Mouse (Mus musculus): ENCODE data around the gene Slco1a4. TPM values are rescaled to one million over a fixed set of nuclear protein-coding genes. Genes with fewer than 3 reads are reported as not detected.
"Not testable (repeated sequence)": the region's sequence is repeated elsewhere in the genome, so short reads cannot be mapped to it uniquely, and the experiment has no call there.

Slco1a4 gene
- polyA plus RNA-seq (2014; fragmentation: Nextera tagmentation; extraction: Ambion mirVana) = not detected in 2 replicates

DNA sequence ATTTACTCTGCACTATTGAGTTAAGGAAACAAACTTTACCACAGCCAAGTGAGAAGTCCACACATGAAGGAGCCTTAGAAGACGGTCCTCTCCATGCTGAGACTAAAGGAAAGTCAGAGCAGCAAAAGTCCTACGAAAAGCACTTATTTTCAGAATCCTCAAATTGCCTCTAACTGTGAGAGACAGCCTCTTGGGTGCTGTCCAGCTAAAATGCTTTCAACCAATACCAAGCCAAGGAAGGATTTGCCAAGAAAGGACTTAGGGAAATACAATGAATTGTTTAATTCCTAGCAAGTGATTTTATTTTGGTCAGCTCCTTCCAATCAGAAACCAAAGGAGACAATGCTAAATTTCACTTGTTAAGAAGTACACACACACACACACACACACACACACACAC is at the start of gene Slco1a4:
Gene Slco1a4, minus strand, starts transcription at position 115 of the 400 bp plus-strand sequence.
- H3K4me3 ChIP-seq (ENCODE audit: low read depth, low read length) = no peak within 1 kb of the TSS
- no peak for ATAC-seq (replicated peaks; ENCODE audit: insufficient number of reproducible peaks, low FRiP score, low TSS enrichment)
- H3K4me2 ChIP-seq = no peak within 1 kb of the TSS
- no peaks in the 10 kb centered on the region for H3K4me1 ChIP-seq (ENCODE audit: control insufficient read depth, insufficient read depth, low read length)
- no peak within 1 kb of the TSS for H3K27ac ChIP-seq (ENCODE audit: low read depth, low read length)
- H3K36me3 ChIP-seq (ENCODE audit: control insufficient read depth, insufficient read depth, low read length) = no peaks in the 10 kb centered on the region
- WGBS (ENCODE audit: insufficient replicate concordance) = 90% methylated on average over 2 of the region's 2 CpGs
- H3K9ac ChIP-seq (ENCODE audit: low read depth, low read length) = no peak within 1 kb of the TSS
- no peaks in the 10 kb centered on the region for H3K9me3 ChIP-seq (replicated peaks; ENCODE audit: control insufficient read depth, low read length)
- no peaks in the 10 kb centered on the region for H3K27me3 ChIP-seq (ENCODE audit: control insufficient read depth, insufficient read depth, low read length)

DNA sequence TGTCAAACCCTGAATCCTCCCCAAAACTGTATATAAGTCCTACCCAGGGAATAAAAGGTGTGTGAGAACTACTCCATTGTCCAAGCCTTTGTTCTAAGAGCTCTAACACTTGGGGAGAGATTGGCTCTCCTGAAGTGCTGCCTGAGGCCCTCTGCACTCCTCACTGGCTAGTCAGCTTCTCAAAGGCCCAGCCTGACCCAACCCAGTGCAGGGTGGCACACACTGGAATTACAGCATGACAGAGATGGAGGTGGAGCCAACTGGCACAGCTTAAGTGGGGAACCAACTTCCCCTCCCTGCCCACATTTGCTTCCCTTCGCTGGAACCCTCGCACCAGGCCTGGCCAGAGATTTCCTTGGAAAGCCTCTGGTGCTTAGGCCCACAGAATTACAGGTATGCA is 42.2 kb upstream of the Slco1a4 start:
- Histone ChIP-seq H3K4me2 (no peak overlapping the region), H3K27ac (ENCODE audit: low read depth, low read length) (no peak overlapping the region), H3K27me3 (ENCODE audit: control insufficient read depth, insufficient read depth, low read length) (no peaks in the 10 kb centered on the region), H3K9me3 (replicated peaks; ENCODE audit: control insufficient read depth, low read length) (no peaks in the 10 kb centered on the region), H3K36me3 (ENCODE audit: control insufficient read depth, insufficient read depth, low read length) (no peaks in the 10 kb centered on the region), H3K4me3 (ENCODE audit: low read depth, low read length) (no peak overlapping the region), H3K4me1 (ENCODE audit: control insufficient read depth, insufficient read depth, low read length) (no peaks in the 10 kb centered on the region), H3K9ac (ENCODE audit: low read depth, low read length) (no peak overlapping the region)
- WGBS (ENCODE audit: insufficient replicate concordance) = 60% methylated on average over 2 of the region's 2 CpGs
- no peak for ATAC-seq (replicated peaks; ENCODE audit: insufficient number of reproducible peaks, low FRiP score, low TSS enrichment)

DNA sequence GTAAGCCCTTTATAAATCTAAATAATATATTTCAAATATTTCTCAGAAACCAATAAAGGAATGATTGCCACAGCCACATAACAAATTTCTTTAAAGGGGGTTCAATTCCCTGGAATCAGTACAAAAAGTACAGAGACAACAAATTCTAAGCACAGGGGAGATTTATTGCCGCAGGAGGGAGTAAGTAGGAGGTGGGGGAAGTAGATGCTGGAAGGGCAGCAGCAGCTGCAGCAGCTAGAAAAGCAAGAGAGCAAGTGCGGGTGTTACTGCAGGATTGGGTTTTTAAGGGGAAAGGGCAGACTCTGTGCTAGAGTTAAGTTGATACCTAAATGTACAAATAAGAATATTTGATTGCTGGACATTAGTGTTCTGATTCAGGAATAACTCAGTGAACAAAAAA is 33.7 kb upstream of the Slco1a4 start:
- Histone ChIP-seq H3K9me3 (replicated peaks; ENCODE audit: control insufficient read depth, low read length) (no peaks in the 10 kb centered on the region), H3K4me2 (no peak overlapping the region), H3K27me3 (ENCODE audit: control insufficient read depth, insufficient read depth, low read length) (no peaks in the 10 kb centered on the region), H3K9ac (ENCODE audit: low read depth, low read length) (no peak overlapping the region), H3K4me1 (ENCODE audit: control insufficient read depth, insufficient read depth, low read length) (no peaks in the 10 kb centered on the region), H3K36me3 (ENCODE audit: control insufficient read depth, insufficient read depth, low read length) (no peaks in the 10 kb centered on the region), H3K27ac (ENCODE audit: low read depth, low read length) (no peak overlapping the region), H3K4me3 (ENCODE audit: low read depth, low read length) (no peak overlapping the region)
- ATAC-seq (replicated peaks; ENCODE audit: insufficient number of reproducible peaks, low FRiP score, low TSS enrichment) = no peak
- 60% methylated on average over 2 of the region's 2 CpGs for WGBS (ENCODE audit: insufficient replicate concordance)

DNA sequence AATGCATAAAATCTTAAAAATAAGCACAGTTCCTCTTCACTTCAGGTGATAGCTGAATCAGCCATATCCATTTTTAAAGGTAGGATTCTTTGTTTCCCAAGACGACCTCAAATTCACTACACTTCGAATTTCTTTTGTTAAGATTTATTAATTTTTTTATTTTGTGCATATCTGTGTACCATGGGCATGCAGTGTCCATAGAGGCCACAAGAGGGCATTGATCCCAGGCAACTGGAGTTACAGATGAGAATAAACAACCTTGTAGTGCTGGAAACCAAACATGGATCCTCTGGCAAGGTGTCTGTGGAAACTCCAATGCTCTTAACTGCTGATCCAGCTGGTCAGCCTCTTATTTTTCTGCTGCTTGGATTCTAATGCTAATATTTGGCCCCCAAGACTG is 32.2 kb upstream of the Slco1a4 start:
- no peak for ATAC-seq (replicated peaks; ENCODE audit: insufficient number of reproducible peaks, low FRiP score, low TSS enrichment)
- no peaks in the 10 kb centered on the region for H3K4me1 ChIP-seq (ENCODE audit: control insufficient read depth, insufficient read depth, low read length)
- WGBS (ENCODE audit: insufficient replicate concordance) = 56% methylated on average over 2 of the region's 2 CpGs
- no peaks in the 10 kb centered on the region for H3K36me3 ChIP-seq (ENCODE audit: control insufficient read depth, insufficient read depth, low read length)
- H3K4me2 ChIP-seq = no peak overlapping the region
- no peak overlapping the region for H3K9ac ChIP-seq (ENCODE audit: low read depth, low read length)
- H3K27me3 ChIP-seq (ENCODE audit: control insufficient read depth, insufficient read depth, low read length) = no peaks in the 10 kb centered on the region
- H3K4me3 ChIP-seq (ENCODE audit: low read depth, low read length) = no peak overlapping the region
- H3K27ac ChIP-seq (ENCODE audit: low read depth, low read length) = no peak overlapping the region
- H3K9me3 ChIP-seq (replicated peaks; ENCODE audit: control insufficient read depth, low read length) = no peaks in the 10 kb centered on the region

DNA sequence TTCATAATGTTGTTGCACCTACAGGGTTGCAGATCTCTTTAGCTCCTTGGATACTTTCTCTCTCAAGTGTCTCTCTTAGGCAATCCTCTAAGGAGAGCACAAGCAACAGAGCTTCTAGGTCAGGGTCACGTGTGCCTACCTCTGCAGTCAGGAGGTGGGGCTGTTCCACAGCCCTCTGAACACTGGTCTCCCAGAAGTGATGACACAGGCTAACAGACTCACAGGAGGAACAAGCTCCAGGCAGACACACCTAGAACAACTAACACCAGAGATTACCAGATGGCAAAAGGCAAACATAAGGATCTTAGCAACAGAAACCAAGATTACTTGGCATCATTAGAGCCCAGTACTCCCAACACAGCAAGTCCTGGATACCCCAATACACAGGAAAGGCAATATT is 26.6 kb upstream of the Slco1a4 start:
- Histone ChIP-seq H3K4me1 (ENCODE audit: control insufficient read depth, insufficient read depth, low read length) (no peaks in the 10 kb centered on the region), H3K4me3 (ENCODE audit: low read depth, low read length) (no peak overlapping the region), H3K36me3 (ENCODE audit: control insufficient read depth, insufficient read depth, low read length) (no peaks in the 10 kb centered on the region), H3K4me2 (no peak overlapping the region), H3K9ac (ENCODE audit: low read depth, low read length) (no peak overlapping the region), H3K27ac (ENCODE audit: low read depth, low read length) (no peak overlapping the region), H3K27me3 (ENCODE audit: control insufficient read depth, insufficient read depth, low read length) (no peaks in the 10 kb centered on the region), H3K9me3 (replicated peaks; ENCODE audit: control insufficient read depth, low read length) (no peaks in the 10 kb centered on the region)
- WGBS (ENCODE audit: insufficient replicate concordance) = 69% methylated on average over 1 of the region's 1 CpGs
- ATAC-seq (replicated peaks; ENCODE audit: insufficient number of reproducible peaks, low FRiP score, low TSS enrichment) = no peak

DNA sequence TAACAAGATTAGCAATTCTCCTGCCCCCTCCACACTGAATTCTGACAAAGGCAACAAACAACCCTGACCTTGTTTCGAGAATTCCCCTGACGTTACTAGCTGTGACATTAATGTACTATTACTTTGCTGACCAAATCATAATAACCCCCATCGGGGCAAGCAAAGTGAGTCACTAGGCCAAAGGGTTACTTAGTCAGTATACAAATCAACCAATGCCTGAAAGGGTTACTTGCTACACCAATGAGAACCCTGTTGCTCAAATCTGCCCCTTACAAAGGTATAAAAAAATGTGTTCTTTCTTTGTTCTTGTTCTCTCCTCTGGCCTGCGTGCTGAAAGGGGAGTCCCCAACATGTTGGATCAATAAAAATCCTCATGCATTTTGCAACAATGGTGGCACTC is 19.7 kb upstream of the Slco1a4 start:
- 75% methylated on average over 4 of the region's 4 CpGs for WGBS (ENCODE audit: insufficient replicate concordance)
- H3K4me2 ChIP-seq; H3K9me3 ChIP-seq (replicated peaks; ENCODE audit: control insufficient read depth, low read length); H3K36me3 ChIP-seq (ENCODE audit: control insufficient read depth, insufficient read depth, low read length); H3K27me3 ChIP-seq (ENCODE audit: control insufficient read depth, insufficient read depth, low read length); ATAC-seq (replicated peaks; ENCODE audit: insufficient number of reproducible peaks, low FRiP score, low TSS enrichment); H3K9ac ChIP-seq (ENCODE audit: low read depth, low read length); H3K4me1 ChIP-seq (ENCODE audit: control insufficient read depth, insufficient read depth, low read length); H3K27ac ChIP-seq (ENCODE audit: low read depth, low read length); H3K4me3 ChIP-seq (ENCODE audit: low read depth, low read length): not testable (repeated sequence)

DNA sequence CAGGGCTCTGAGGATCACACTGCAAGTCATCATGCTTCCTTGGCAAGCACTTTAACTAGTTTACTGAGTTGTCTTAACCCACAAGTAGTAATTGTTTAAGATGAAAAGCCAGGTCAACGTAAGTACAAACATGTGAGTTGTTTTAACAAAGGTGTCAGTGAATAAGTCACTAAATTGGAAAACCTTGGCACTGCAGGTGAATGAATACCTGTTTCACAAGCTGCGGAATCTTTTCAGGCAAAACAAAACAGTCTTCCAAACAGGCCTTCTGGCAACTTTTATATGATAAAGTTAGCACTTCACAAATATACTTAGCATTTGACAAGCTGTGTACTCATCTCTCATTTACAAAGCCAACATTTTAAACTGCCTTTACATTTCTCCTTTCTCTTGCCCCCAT is 15.7 kb upstream of the Slco1a4 start:
- no peak overlapping the region for H3K4me2 ChIP-seq
- H3K27ac ChIP-seq (ENCODE audit: low read depth, low read length) = no peak overlapping the region
- no peaks in the 10 kb centered on the region for H3K4me1 ChIP-seq (ENCODE audit: control insufficient read depth, insufficient read depth, low read length)
- WGBS (ENCODE audit: insufficient replicate concordance) = 67% methylated on average over 2 of the region's 2 CpGs
- ATAC-seq (replicated peaks; ENCODE audit: insufficient number of reproducible peaks, low FRiP score, low TSS enrichment) = no peak
- H3K9ac ChIP-seq (ENCODE audit: low read depth, low read length) = no peak overlapping the region
- H3K36me3 ChIP-seq (ENCODE audit: control insufficient read depth, insufficient read depth, low read length) = no peaks in the 10 kb centered on the region
- H3K9me3 ChIP-seq (replicated peaks; ENCODE audit: control insufficient read depth, low read length) = no peaks in the 10 kb centered on the region
- H3K4me3 ChIP-seq (ENCODE audit: low read depth, low read length) = no peak overlapping the region
- H3K27me3 ChIP-seq (ENCODE audit: control insufficient read depth, insufficient read depth, low read length) = no peaks in the 10 kb centered on the region

DNA sequence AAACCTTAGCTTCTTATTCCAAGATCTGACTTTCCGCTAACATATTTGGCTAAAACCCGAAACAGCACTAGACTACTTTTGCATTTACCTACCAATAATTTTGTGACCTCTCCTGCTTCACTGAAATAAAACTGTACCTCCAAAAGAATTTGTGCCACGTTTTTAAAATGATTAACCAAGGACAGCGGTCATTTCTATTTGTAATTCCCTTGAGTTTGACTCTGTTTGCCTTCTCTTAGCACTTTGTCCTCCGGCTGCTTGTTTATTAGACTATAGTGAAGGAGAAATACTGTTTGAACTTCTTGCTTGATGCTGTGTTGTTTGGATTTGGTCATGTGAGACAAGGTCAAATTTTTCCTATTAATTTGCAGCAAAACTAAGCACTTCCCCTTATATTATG is 12.7 kb upstream of the Slco1a4 start:
- no peaks in the 10 kb centered on the region for H3K36me3 ChIP-seq (ENCODE audit: control insufficient read depth, insufficient read depth, low read length)
- no peak for ATAC-seq (replicated peaks; ENCODE audit: insufficient number of reproducible peaks, low FRiP score, low TSS enrichment)
- no peaks in the 10 kb centered on the region for H3K27me3 ChIP-seq (ENCODE audit: control insufficient read depth, insufficient read depth, low read length)
- no peaks in the 10 kb centered on the region for H3K4me1 ChIP-seq (ENCODE audit: control insufficient read depth, insufficient read depth, low read length)
- no peak overlapping the region for H3K4me3 ChIP-seq (ENCODE audit: low read depth, low read length)
- 80% methylated on average over 5 of the region's 5 CpGs for WGBS (ENCODE audit: insufficient replicate concordance)
- no peak overlapping the region for H3K27ac ChIP-seq (ENCODE audit: low read depth, low read length)
- H3K9me3 ChIP-seq (replicated peaks; ENCODE audit: control insufficient read depth, low read length) = no peaks in the 10 kb centered on the region
- H3K4me2 ChIP-seq = no peak overlapping the region
- H3K9ac ChIP-seq (ENCODE audit: low read depth, low read length) = no peak overlapping the region

DNA sequence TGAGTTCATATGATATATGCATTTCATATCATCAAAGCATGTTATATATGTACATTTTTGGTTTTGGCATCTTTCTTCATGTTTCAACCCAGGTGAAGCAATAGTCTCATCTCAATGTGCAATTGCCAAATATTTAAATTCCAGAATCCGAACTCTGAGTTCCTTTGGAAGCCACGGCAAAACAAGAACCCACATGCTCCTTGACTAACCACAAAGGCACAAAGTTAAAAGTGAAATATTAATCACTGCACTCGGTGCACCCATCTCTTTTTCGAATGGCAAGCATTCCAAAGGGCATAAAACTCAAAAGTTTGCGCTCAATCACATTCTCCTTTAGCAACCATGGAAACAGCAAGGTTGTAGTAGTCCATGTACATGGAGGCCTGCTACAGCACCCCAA is 10.0 kb upstream of the Slco1a4 start:
- WGBS (ENCODE audit: insufficient replicate concordance) = 76% methylated on average over 5 of the region's 5 CpGs
- Histone ChIP-seq H3K27ac (ENCODE audit: low read depth, low read length) (no peak overlapping the region), H3K4me2 (no peak overlapping the region), H3K4me3 (ENCODE audit: low read depth, low read length) (no peak overlapping the region), H3K27me3 (ENCODE audit: control insufficient read depth, insufficient read depth, low read length) (no peaks in the 10 kb centered on the region), H3K4me1 (ENCODE audit: control insufficient read depth, insufficient read depth, low read length) (no peaks in the 10 kb centered on the region), H3K36me3 (ENCODE audit: control insufficient read depth, insufficient read depth, low read length) (no peaks in the 10 kb centered on the region), H3K9me3 (replicated peaks; ENCODE audit: control insufficient read depth, low read length) (no peaks in the 10 kb centered on the region), H3K9ac (ENCODE audit: low read depth, low read length) (no peak overlapping the region)
- ATAC-seq (replicated peaks; ENCODE audit: insufficient number of reproducible peaks, low FRiP score, low TSS enrichment) = no peak

Data from heart, embryonic 11.5 days (tissue).